Mouse (Mus musculus) heart, postnatal 10 days (tissue): Measurements from ENCODE around the gene Syndig1. TPM values are rescaled to one million over a fixed set of nuclear protein-coding genes. Genes with fewer than 3 reads are reported as not detected.

Experiments
- DNase-seq, 2 experiments: peaks; one replicate each; pipeline ENCODE4 v3.0.0; 2021
- intact Hi-C: fragments of 180-260 bp; cut with DNase I; formaldehyde crosslinking; loops from one replicate; pipeline ENCODE4 v1.15.1; 2025
- total RNA-seq, 2 experiments: library from RNA; stranded (reverse); gene quantifications; 2 replicates each; pipeline ENCODE4 v1.2.3; 2021

The Syndig1 gene
- total RNA-seq, 2 experiments from 2014 or later = 0.20 to 0.29 TPM

- intact Hi-C loops = no loop called here
Observed at GRCm38 (mm10) chr2:149872496-149872895, 43.5 kb downstream of the Syndig1 start.

GRCm38 (mm10) chr2:149873346-149873745, 44.3 kb downstream of the Syndig1 start:
- peak; percentile 3 to 14 for DNase-seq
- intact Hi-C loops = no loop called here

More at GRCm38 (mm10) chr2:149872496-149872895, 43.5 kb downstream of the Syndig1 start:
- no peak for DNase-seq

DNA sequence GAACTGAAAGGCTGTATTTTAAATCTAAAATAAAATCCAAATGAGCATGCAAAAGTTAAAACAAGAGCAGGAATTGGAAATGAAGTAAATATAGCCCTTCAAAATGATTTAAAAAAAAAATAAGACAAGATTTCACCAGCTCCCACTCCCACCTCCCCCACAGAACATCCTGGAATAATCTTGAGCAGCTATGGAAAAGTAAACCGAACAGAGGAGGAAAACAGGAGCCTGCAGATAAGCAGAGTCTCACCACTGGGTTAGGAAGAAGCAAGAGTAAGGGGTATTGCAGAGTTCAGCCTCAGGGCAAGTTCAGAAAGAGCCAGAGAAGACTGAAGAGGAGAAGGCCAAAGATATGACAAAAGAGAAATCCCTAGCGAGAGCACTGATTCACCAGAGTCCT, 48.9 kb downstream of the Syndig1 start:
- intact Hi-C loops = no loop called here
- no peak for DNase-seq

GRCm38 (mm10) chr2:149887634-149888033, 58.6 kb downstream of the Syndig1 start:
- no peak for DNase-seq
- intact Hi-C loops = no loop called here

- DNase-seq = no peak
- intact Hi-C loops = no loop called here
Observed at GRCm38 (mm10) chr2:149891647-149892046, 62.6 kb downstream of the Syndig1 start.

DNA sequence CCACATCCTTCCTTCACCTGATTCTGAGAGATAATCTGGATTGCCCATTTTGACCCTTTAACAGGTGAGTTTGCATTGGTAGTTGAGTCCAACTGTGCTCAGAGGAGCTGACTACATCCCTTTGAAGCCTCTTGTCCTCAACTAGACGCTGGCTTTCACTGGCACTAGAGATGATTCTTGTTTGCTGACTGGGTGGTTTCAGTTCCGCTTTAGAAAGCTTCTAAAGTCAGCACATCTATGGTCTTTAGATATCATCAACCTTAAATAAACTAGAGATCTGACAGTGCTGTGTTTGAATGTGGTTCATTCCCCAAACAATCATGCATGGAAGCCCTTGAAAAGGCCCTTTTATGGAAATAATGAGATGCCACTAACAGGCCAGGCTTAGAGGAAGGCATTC, 67.3 kb downstream of the Syndig1 start:
- DNase-seq = no peak
- intact Hi-C loops = no loop called here

DNA sequence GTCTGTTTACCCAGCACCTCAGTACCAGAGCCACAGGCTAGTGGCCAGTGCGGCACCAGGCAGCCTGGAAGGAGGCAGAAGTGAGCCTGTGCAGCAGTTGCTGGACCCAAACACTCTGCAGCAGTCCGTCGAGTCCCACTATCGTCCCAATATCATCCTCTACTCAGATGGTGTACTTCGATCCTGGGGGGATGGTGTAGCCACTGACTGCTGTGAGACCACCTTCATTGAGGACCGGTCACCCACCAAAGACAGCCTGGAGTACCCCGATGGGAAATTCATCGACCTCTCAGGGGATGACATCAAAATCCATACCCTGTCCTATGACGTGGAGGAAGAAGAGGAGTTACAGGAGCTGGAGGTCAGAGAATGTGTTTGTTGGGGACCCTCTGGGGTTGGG, 70.6 kb downstream of the Syndig1 start:
- DNase-seq = no peak
- intact Hi-C loops = no loop called here

- no peak for DNase-seq
- intact Hi-C loops = no loop called here
Observed at GRCm38 (mm10) chr2:149900606-149901005, 71.6 kb downstream of the Syndig1 start.

DNA sequence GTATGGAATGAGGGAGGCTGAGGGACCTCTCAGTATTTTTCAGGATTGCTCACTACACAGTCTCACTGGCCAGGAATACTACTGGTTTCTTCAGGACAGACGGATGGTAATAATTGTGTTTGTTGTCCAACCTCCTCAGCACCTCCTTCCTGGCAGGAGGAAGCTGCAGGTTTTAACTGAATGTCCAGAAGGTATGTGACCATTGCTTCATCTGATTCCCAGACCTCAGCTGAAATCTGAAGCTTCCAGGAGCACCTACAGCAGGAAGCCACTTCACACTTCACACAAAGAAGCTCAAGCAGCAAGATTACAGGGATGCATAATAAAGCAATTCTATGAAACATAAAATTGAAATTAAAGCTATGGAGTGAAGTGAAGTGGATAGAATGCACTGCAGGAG, 75.4 kb downstream of the Syndig1 start:
- DNase-seq = no peak

GRCm38 (mm10) chr2:149906694-149907093, 77.7 kb downstream of the Syndig1 start:
- intact Hi-C loops = no loop called here
- no peak for DNase-seq

More for the DNA sequence above, 75.4 kb downstream of the Syndig1 start:
- intact Hi-C loops = no loop called here

DNA sequence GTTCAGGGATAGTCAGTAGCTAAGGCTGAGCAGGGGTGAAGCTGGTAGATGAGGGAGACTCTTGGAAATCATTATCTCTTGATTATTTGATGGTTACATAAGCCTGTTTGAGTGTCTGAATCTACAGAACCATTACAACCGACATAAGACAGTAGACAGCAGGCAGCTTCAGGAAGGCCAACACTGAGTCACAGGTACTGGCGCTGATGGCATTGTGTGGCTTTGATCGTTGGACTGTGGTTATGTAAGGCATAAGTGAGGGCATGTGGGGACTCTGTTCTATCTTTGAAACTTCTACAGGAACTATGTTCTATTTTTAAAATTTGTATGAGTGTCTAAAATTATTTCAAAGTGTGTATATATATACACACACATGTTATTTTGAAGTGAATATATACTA, 88.2 kb downstream of the Syndig1 start:
- no peak for DNase-seq
- intact Hi-C loops = no loop called here

DNA sequence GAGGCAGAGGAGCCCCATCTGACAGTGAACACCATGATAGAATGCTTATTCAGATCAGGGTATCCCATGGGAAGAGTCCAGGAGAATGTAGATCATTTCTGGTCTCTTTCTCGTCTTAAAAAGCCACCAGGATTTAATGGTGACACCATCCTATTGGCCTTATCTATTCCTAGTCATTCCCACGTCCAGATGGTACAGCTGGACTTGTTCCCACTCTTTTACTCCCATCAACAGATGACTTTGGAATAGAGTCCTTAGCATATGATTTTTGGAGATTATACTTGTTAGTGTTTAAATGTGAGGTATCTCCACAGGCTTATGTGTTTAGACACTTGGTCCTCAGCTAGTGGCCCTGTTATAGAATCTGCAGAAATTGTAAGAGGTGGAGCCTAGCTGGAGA, 94.5 kb downstream of the Syndig1 start:
- intact Hi-C loops = no loop called here
- DNase-seq = no peak

DNA sequence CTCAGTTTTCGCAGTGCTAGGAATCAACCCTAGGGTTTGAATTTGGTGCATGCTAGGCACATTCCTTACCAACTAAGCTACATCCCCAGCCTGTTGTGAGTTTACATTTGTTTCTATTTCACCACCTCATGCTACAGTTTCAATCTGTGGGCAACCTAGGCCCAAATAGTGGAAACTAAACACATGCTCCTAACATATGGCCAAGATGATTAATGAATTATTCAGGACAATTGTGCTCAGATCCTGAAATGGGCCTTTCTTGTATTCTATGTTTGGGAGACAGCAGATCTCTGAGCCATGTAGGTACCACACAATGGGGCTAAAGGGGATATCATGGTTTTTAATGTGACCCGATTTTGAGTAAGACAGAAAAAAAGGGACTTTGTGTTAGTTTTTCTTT, 96.9 kb downstream of the Syndig1 start:
- no peak for DNase-seq
- intact Hi-C loops = no loop called here

- no peak for DNase-seq
- intact Hi-C loops = no loop called here
Observed at GRCm38 (mm10) chr2:149927001-149927400, 98.0 kb downstream of the Syndig1 start.

GRCm38 (mm10) chr2:149927481-149927880, 98.5 kb downstream of the Syndig1 start:
- no peak for DNase-seq
- intact Hi-C loops = no loop called here

GRCm38 (mm10) chr2:149929986-149930385, 101.0 kb downstream of the Syndig1 start:
- intact Hi-C loops = no loop called here
- DNase-seq = no peak

DNA sequence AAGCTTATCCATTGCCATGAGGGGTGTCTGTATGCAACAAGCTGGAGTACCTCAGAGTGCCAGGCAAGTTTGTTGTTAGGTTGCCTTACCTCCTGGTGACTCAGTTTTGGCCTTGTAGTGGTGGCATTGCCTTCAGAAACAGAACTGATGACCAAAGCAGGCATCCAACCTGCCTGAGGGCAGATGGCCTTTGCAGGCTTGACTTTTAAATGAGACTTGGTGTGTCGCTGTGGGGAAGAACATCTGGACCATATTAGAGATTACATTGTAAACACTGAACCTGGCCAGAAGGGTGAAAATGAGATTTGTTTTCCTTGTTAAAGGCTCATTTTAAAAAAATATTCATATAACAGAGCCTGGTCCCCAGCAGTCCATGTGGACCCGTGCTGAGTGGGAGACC, 102.1 kb downstream of the Syndig1 start:
- DNase-seq = no peak
- intact Hi-C loops = no loop called here

DNA sequence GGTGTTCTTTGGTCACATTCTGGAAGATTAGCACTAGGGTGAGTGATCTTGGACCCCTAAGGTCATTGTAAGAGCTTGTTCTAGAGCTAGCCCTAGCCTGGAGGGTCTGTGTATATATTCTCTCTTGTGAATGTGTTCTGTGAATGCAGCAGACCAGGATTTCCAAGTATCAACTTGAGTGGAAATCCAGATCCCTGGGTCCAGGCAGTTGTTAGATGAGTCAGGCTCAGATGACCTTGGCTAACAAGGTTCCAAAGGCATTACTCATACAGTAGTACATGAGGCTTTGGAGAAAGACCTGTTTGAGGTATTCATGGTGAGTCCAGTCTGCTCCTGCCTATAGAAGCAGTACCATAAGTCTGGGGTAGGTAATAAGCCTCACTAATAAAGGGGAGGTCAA, 103.1 kb downstream of the Syndig1 start:
- no peak for DNase-seq
- intact Hi-C loops = no loop called here

- intact Hi-C loops = no loop called here
- peak; percentile 12 to 19 for DNase-seq
Observed at GRCm38 (mm10) chr2:149933247-149933898, 104.4 kb downstream of the Syndig1 start.

DNA sequence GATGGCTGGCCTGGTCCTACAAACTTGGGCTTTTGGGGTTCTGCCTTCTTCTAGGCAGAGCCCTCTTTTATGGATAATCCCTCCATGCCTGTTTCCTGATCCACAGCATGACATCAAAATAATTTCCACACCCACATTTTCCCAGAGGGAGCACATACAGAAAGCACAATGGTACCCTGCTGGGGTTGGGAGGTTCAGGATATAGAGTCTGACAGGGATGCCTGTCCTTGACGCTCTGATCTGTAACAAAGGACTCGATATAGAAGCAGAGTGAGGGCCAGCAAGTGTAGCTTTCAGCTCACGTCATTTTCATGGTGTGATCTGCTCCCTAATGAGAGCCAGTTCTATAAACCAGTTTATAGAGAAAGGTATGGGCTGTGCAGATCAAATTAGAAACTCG, 105.1 kb downstream of the Syndig1 start:
- intact Hi-C loops = no loop called here
- no peak for DNase-seq

DNA sequence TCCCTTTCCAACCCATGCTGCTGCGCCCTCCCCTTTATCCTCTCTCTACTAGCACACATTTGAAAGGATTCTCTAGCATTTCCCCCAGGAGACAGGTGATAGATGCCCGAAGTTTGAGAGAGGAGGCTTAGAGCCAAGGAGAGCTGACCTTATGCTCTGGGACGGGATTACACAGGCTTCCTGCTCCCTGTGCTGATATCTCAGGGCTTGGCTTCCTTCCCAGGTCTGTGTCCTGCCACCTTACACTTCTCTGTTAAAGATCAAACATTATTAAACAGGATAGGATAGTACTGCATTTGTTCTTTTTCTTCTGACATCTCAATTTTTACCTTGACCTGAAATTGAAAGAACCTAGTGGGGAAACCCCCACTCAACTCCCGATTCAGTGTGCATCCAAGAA, 109.8 kb downstream of the Syndig1 start:
- intact Hi-C loops = no loop called here
- no peak for DNase-seq

GRCm38 (mm10) chr2:149939586-149939985, 110.6 kb downstream of the Syndig1 start:
- intact Hi-C loops = no loop called here
- no peak for DNase-seq

- DNase-seq = no peak
- intact Hi-C loops = no loop called here
Observed at GRCm38 (mm10) chr2:149950641-149951040, 121.6 kb downstream of the Syndig1 start.
